In the genomic region with DNA sequence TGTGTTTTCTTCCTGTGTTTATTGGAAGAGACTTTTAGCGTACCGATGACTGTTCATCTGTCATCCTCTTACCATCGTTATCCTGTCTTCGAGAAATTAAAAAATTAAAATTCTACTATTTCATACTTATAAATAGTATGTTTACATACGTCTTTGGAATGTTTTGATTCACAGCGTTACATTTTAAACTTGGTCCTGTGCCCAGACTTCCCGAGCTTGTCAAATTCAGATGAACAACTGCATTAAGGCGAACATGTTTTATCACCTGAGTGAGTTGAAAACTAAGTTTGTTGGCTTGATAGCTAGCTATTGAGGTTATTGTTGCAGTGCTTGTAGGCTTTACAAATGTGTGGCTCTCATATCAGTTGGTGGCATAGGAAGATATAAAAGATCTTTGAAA, we compare ENCODE assay signal across 8 mouse cellular contexts. TPM values are rescaled to one million over a fixed set of nuclear protein-coding genes. Genes with fewer than 3 reads are reported as not detected.
DNase-seq lines count a peak whose midpoint lies in the region; ATAC-seq and TF ChIP-seq lines count a peak whose summit lies in the region.

No protein-coding gene starts in this region.

- ATAC-seq in intestine, embryonic 15.5 days = no peak
- no peak for ATAC-seq in neural tube, embryonic 13.5 days (ENCODE audit: low read depth)
- ATAC-seq in megakaryocyte progenitor cell, adult 5-6 weeks (replicated peaks; ENCODE audit: poor library complexity) = no peak

- H3K4me3 ChIP-seq in liver, adult 2 months (ENCODE audit: insufficient read depth, low read depth, low read length) = peak overlapping the region; percentile 90
- H3K4me3 ChIP-seq in embryonic facial prominence, embryonic 10.5 days = peak overlapping the region; percentile 86
- H3K4me3 ChIP-seq in intestine, embryonic 15.5 days (replicated peaks) = peak overlapping the region; percentile 87
- H3K4me3 ChIP-seq in neural tube, embryonic 13.5 days = peak overlapping the region; percentile 76

- TF ChIP-seq POLR2A in liver, adult 2 months (IDR thresholded peaks at IDR 0.05; ENCODE audit: extremely low read depth, insufficient read depth, low read length) = no peak

- 0 out of 2 replicates have a peak, but pooled peaks cover 3% of the 10 kb centered on the region for H3K79me2 ChIP-seq in liver, adult 2 months (ENCODE audit: control insufficient read depth, insufficient read depth, low read length)

- DNase-seq in liver, adult 2 months (ENCODE audit: extremely low read depth, low read depth, low spot score) = no peak
- no peak for DNase-seq in liver
- no peak for DNase-seq in embryonic facial prominence, embryonic 10.5 days (ENCODE audit: low spot score)
- no peak for DNase-seq in gastrocnemius, postnatal 10 days
- DNase-seq in adrenal gland, adult (ENCODE audit: inconsistent age in 2 of 2, low spot score in 1 of 2) = no peak

- peak overlapping the region; percentile 58 for H3K4me2 ChIP-seq in intestine, embryonic 15.5 days (replicated peaks)
- H3K4me2 ChIP-seq in neural tube, embryonic 13.5 days = peak overlapping the region; percentile 68

- peak overlapping the region; percentile 91 for H3K9ac ChIP-seq in liver, adult 2 months (ENCODE audit: low read depth, low read length)
- peak overlapping the region; percentile 74 for H3K9ac ChIP-seq in intestine, embryonic 15.5 days
- H3K9ac ChIP-seq in neural tube, embryonic 13.5 days = peak overlapping the region; percentile 78

- 22% methylated on average over 8 of the region's 8 CpGs for WGBS in liver, adult 2 months
- 50% methylated on average over 8 of the region's 8 CpGs for WGBS in embryonic facial prominence, embryonic 10.5 days
- 21% methylated on average over 8 of the region's 8 CpGs for WGBS in intestine, embryonic 15.5 days
- 52% methylated on average over 8 of the region's 8 CpGs for WGBS in neural tube, embryonic 13.5 days

- H3K4me1 ChIP-seq in liver, adult 2 months (ENCODE audit: control insufficient read depth, insufficient read depth, low read length) = no peaks in the 10 kb centered on the region
- H3K4me1 ChIP-seq in embryonic facial prominence, embryonic 10.5 days = peaks cover 7% of the 10 kb centered on the region
- no peaks in the 10 kb centered on the region for H3K4me1 ChIP-seq in intestine, embryonic 15.5 days (replicated peaks)
- peaks cover 11% of the 10 kb centered on the region for H3K4me1 ChIP-seq in neural tube, embryonic 13.5 days (replicated peaks)

- peak overlapping the region; percentile 84; the same call in 1 of the 2 replicates for H3K27ac ChIP-seq in liver, adult 2 months (replicated peaks; ENCODE audit: insufficient read depth, low read depth, low read length)
- peak overlapping the region; percentile 89 for H3K27ac ChIP-seq in embryonic facial prominence, embryonic 10.5 days (replicated peaks)
- H3K27ac ChIP-seq in intestine, embryonic 15.5 days = peak overlapping the region; percentile 88; the same call in 1 of the 2 replicates
- H3K27ac ChIP-seq in neural tube, embryonic 13.5 days (replicated peaks) = peak overlapping the region; percentile 86; the same call in 1 of the 2 replicates

- no peak for TF ChIP-seq CTCF in liver, adult 2 months (IDR thresholded peaks at IDR 0.05; ENCODE audit: low read depth, low read length)

- H3K27me3 ChIP-seq in liver, adult 2 months (ENCODE audit: control insufficient read depth, insufficient read depth, low read length) = no peaks in the 10 kb centered on the region
- no peaks in the 10 kb centered on the region for H3K27me3 ChIP-seq in embryonic facial prominence, embryonic 10.5 days (replicated peaks; ENCODE audit: low read depth, poor library complexity, severe bottlenecking)
- H3K27me3 ChIP-seq in intestine, embryonic 15.5 days (replicated peaks) = no peaks in the 10 kb centered on the region
- no peaks in the 10 kb centered on the region for H3K27me3 ChIP-seq in neural tube, embryonic 13.5 days

- peaks cover 10% of the 10 kb centered on the region for H3K36me3 ChIP-seq in liver, adult 2 months (ENCODE audit: control insufficient read depth, insufficient read depth, low read length)
- peaks cover 32% of the 10 kb centered on the region for H3K36me3 ChIP-seq in embryonic facial prominence, embryonic 10.5 days (replicated peaks)
- no peaks in the 10 kb centered on the region for H3K36me3 ChIP-seq in intestine, embryonic 15.5 days
- H3K36me3 ChIP-seq in neural tube, embryonic 13.5 days = peaks cover 18% of the 10 kb centered on the region

- no peaks in the 10 kb centered on the region for H3K9me3 ChIP-seq in embryonic facial prominence, embryonic 10.5 days
- no peaks in the 10 kb centered on the region for H3K9me3 ChIP-seq in intestine, embryonic 15.5 days
- H3K9me3 ChIP-seq in neural tube, embryonic 13.5 days = no peaks in the 10 kb centered on the region

RNA-seq across cellular contexts. Expression of gene Rab3gap1, which starts 0.7 kb away (rescaled TPM):
- total RNA-seq in liver, adult 2 months (2014; rRNA removed) = 24.0 and 26.0 TPM in 2 replicates
- polyA plus RNA-seq in liver, adult 2 months (2012; rRNA removed) = 8.0 and 11.9 TPM in 2 replicates
- polyA plus RNA-seq in embryonic facial prominence, embryonic 10.5 days (2016; fragmentation: Nextera tagmentation; extraction: Ambion mirVana) = 17.5 and 17.9 TPM in 2 replicates
- 20.8 and 22.4 TPM in 2 replicates for polyA plus RNA-seq in intestine, embryonic 15.5 days (2015; fragmentation: Nextera tagmentation; extraction: Ambion mirVana)
- polyA plus RNA-seq in neural tube, embryonic 13.5 days (2015; fragmentation: Nextera tagmentation; extraction: Ambion mirVana) = 19.3 and 21.7 TPM in 2 replicates
- 10 to 100 TPM; 24.1 to 26.5 TPM for total RNA-seq in gastrocnemius, postnatal 10 days (2021)
- 14.1 and 16.1 TPM in 2 replicates for total RNA-seq in megakaryocyte progenitor cell, adult 5-6 weeks (2015)
- 40.3 and 47.3 TPM in 2 replicates for total RNA-seq in megakaryocyte progenitor cell, adult 5-6 weeks (2017)

RNA-seq across cellular contexts. Expression of gene Map3k19, which starts 14.4 kb away (rescaled TPM):
- total RNA-seq in liver, adult 2 months (2014; rRNA removed) = 0.07 TPM in 1 of 2 replicates, not detected in the other
- polyA plus RNA-seq in liver, adult 2 months (2012; rRNA removed) = 0.07 TPM in 1 of 2 replicates, not detected in the other
- 0.02 and 0.05 TPM in 2 replicates for polyA plus RNA-seq in embryonic facial prominence, embryonic 10.5 days (2016; fragmentation: Nextera tagmentation; extraction: Ambion mirVana)
- not detected in 2 replicates for polyA plus RNA-seq in intestine, embryonic 15.5 days (2015; fragmentation: Nextera tagmentation; extraction: Ambion mirVana)
- 0.21 and 0.22 TPM in 2 replicates for polyA plus RNA-seq in neural tube, embryonic 13.5 days (2015; fragmentation: Nextera tagmentation; extraction: Ambion mirVana)
- under 1 TPM in 1 of 2 experiments, not detected in 1; 0.14 TPM for total RNA-seq in gastrocnemius, postnatal 10 days (2021)
- 0.32 and 0.35 TPM in 2 replicates for total RNA-seq in megakaryocyte progenitor cell, adult 5-6 weeks (2015)
- 0.10 TPM in 1 of 2 replicates, not detected in the other for total RNA-seq in megakaryocyte progenitor cell, adult 5-6 weeks (2017)
